Mouse (Mus musculus) yolk sac, embryonic 10.5 days (tissue): ENCODE results near the gene Nat9.
A peak's percentile ranks its signal among the peaks of the same experiment; 100 is the strongest.

Source experiments
- DNase-seq: peaks from one replicate; pipeline ENCODE4 v3.0.0-alpha.2; 2017; ENCODE audit warnings: low spot score

The Nat9 gene

GRCm38 (mm10) chr11:115153088-115153487 is 34.6 kb downstream of the Nat9 start:
- DNase-seq: no peak

GRCm38 (mm10) chr11:115151755-115152429 is 35.8 kb downstream of the Nat9 start:
- DNase-seq: peak; percentile 80

DNA sequence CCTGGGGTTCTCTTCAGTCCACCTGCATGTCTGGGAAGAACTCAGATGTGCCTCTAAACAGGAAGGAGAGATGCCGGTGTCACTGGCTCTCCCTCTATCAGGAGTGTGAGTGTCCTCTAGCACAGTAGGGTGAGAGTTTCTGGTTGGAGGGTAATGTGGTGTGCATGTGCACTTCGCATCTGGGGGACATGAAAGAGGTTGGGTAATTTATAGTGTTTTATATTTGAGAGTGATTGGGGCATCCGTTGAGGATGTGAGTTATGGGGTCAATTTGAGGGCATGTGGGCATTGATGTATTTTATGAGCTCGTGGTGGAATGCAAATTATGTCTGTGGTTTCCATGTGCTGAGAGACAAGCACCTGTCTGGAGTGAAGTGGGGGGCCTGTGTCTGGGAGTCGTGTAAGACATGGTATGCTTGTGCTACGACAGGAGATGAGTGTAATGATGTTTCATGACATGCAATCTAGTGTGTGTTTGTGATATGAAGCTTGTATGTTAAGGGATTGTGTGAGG is 36.9 kb downstream of the Nat9 start:
- no peak for DNase-seq

DNA sequence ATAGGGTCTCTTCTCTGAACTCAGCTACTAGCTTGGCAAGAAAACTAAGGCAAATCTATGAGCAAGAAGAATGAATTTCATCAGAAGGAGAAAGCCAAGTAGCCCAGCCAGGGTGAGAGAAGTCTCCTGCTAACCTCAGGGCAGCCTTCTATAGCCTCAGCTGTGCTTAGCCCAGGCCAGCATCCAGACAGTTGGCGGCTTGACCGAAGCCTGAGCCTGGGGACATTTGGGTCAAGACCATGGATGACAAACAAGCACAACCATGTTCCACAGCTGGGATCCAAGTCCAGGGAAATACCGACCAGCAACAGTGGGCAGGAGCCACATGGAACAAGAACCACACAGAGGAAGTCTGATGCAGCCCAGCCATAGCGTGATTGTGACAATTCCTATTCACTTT is 39.8 kb downstream of the Nat9 start:
- no peak for DNase-seq

GRCm38 (mm10) chr11:115141970-115142369 is 45.7 kb downstream of the Nat9 start:
- no peak for DNase-seq

DNA sequence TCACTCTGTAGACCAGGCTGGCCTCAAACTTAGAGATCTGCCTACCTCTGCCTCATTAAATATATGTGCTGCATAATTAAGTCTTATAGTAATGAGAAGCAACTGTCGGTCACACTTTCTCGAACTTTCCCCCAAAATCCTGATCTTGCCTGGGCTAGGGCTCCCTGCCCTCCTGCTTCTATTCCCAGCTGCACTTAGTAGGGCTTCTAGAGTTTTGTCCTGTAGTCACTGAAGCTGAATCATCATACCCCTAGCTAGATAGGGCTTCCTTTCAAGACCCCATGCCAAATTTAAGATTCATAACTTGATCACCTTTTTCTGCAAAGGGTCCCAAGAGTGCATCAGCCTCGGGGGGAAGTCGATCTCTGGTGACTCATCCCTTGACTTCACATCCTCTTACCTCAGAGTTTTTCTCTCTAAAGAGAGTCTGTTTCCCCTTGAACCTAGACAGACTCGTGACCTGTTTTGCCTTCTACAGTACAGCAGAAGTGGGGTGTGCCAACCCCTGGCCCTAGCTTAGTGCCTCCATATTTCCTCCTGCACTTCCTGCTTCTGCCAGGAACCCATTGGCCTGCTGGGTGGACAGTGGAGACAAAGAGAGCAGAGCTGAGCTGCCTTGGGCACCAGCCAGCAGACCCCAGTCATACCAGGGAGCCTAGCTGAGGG is 48.9 kb downstream of the Nat9 start:
- no peak for DNase-seq

GRCm38 (mm10) chr11:115133800-115134199 is 53.9 kb downstream of the Nat9 start, which contains the start of gene Cd300lf:
TSS of gene Cd300lf (minus strand) at chr11:115133992.
- no peak for DNase-seq
